Mouse (Mus musculus) heart, postnatal 10 days (tissue): ENCODE results near the gene Enkur. TPM values are rescaled to one million over a fixed set of nuclear protein-coding genes. Genes with fewer than 3 reads are reported as not detected.

Experiments used
- DNase-seq, 2 experiments: peaks; one replicate each; pipeline ENCODE4 v3.0.0; 2021
- intact Hi-C: fragments of 180-260 bp; cut with DNase I; formaldehyde crosslinking; loops from one replicate; pipeline ENCODE4 v1.15.1; 2025
- total RNA-seq, 2 experiments: library from RNA; stranded (reverse); gene quantifications; 2 replicates each; pipeline ENCODE4 v1.2.3; 2021

The Enkur gene
- total RNA-seq, 2 experiments from 2014 or later, result 5.8 to 6.2 TPM

DNA sequence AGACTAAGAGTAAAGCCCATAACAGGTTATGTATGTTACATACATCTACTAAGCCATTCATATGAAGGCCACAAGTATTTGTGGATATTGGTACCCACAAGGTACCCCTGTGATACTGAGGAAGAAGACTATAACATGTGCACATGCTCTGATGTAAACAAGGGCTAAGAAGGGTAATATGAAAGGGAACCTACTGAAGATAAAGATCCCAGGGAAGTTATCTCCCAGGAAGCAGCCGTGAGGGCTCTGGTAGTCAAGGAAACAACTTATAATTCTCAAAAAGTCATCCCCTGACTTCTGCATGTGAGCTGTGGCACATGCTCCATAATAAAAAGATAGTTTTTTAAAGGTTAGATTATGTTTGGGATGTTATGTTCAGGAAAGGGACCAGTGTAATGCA is 13.9 kb downstream of the Enkur start:
- no peak for DNase-seq
- intact Hi-C loops, result no loop called here

DNA sequence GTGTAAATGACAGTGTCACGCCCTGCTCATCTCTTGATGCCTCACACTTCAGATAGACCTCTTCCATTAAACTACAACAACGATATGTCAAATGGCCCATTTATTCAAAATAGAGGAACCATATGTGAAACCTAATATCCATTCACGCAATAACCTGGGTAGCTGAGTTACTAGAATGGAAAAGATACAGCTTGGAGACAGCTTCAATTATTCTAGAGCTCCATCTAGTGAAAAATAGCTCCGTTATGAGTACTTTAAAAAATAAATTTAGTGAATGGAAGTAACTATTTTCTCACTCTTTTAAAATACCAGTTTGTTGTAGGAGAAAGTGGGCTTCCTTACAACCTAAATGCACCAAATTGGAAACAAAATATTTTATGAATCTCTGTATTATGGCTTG is 16.6 kb downstream of the Enkur start:
- intact Hi-C loops, result loop anchor here (1.0 to 5.0 kb wide), 3 partner anchors 46 to 290 kb away; partner anchors contain the start of gene Arhgap21
- no peak for DNase-seq

DNA sequence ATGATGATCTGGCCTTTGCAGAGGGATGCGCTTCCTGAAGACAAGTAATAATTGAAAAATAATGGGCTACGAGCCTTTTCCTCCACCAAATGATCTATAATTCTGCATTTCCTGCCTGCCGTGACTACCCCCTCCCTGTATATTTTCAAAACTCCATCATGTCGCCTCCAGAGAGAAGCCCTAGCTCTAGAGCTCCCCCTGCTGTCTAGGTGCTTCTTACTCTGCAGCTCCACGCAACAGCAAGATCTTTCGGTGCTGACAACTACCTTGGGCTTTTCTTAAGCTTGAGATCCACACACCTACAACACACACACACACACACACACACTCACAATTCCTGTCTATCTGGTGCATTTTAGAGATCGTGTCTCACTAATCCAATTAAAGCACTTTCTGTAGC is 17.6 kb downstream of the Enkur start:
- peak; percentile 69 to 81 for DNase-seq
- intact Hi-C loops, result loop anchor here (5.0 kb wide), 1 partner anchor 45 kb away; no protein-coding TSS in a partner anchor

DNA sequence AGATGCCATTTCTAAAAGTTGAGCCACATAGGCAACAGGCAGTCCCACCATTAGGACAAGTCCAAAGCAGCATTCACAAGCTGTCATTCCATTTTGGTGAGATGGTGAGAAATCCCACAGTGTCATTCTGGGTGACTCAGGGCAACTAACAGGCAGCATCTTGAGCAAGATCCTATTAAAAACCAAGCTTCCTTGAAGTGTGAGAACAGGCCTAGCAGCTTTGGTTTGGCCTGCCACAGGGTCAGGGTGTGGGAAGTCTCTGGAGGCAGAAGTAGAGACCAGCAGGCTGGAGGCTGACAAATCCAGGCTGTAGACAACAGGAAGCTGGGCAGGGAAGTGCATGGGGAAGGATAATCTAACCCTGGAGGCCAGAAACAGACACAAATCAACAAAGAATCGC is 22.4 kb downstream of the Enkur start:
- DNase-seq, result peak; percentile 42 to 45
- intact Hi-C loops, result no loop called here

DNA sequence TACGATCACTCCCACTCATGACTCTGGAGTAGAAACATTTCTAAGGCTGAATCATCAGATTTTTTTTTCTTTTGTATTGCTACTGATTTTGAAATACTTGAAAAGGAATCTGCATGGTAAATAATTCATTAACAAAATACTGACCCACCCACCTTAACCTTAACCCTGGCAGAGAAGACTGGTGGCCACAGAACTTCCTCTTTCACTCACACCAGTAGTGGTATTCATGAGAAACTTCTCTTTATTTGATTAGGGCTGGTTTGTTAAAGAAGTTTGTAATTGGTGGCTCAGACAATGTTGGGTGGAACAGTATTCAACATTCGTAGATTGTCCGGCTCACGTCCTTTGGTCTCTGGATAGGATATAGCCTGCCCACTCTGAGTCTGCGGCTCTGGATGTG is 26.0 kb downstream of the Enkur start:
- no peak for DNase-seq
- intact Hi-C loops, result no loop called here

DNA sequence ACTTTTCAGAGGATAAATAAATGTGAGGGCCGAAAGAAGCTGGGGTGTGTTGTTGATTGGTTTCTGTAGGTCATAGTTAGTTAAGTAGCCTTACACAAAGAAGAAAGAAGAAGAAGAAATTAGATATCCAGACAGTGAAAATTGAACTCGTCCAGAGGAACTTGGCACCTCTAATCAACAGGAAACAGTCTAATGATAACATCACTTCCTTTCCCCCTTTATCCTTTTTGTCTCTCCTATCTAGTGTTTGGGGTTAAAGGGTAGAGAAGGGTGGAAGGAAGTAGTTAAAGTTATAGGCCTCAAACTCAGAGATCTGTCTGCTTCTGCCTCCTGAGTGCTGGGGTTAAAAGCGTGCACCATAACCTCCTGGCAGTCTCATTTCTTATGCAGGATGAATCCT is 32.4 kb downstream of the Enkur start:
- DNase-seq, result no peak
- intact Hi-C loops, result no loop called here

DNA sequence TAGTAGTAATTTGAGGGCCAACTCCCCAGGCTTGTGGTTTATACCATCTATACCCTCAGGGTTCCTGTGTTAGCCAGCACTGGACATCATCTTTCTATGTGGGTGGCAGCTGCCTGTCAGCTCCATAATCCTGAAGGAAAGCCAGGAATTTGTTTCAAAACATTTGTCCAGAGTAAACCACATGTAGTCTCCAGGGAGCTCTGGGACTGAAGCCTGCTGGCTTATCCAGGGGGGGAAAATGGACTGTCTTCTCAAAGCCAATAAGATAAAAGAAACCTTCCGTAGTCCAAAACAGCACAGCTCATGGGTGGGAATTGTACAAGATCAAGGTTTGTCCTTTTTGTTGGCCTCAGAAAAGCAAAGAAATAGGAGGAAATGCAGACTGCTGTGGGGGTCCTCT is 37.2 kb downstream of the Enkur start:
- DNase-seq, result peak; percentile 62 to 66
- intact Hi-C loops, result no loop called here

DNA sequence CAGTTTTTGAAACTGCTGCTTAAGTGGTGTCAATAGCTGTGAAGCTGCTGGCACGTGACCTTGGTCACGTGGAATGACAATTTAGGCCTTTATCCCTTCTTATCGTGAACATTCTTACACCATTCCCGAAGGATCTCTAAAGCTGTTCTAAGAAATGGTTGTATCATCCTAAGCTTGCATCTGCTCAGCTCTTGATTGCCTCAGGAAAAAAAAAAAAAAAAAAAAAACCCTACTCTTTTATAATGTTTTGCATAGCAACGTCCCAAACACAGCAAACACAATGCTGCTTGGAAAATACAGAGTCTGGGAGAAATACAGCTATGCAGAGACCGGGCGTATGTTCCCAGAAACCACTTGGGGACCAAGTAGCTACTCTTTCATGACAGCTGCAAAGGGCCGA is 40.9 kb downstream of the Enkur start:
- intact Hi-C loops, result no loop called here
- peak; percentile 56 to 57 for DNase-seq

DNA sequence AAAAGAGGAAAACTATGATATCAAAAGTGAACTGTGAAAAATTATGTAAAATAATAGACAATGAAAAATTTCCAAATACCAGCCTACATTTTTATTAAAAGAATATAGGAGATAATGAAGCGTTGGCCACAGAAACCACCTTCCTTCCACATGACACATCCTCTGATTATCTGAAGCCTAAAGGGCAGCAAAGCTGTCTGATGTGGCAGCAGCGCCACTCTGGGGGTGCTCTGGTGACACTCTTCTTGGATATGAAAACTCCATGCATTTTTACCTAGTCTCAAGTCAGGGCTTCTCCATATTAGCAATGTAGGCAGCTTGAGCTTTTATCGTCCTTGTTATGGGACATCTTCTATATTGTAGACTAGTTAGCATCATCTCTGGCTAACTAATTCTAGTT is 51.7 kb downstream of the Enkur start:
- DNase-seq, result no peak
- intact Hi-C loops, result no loop called here

DNA sequence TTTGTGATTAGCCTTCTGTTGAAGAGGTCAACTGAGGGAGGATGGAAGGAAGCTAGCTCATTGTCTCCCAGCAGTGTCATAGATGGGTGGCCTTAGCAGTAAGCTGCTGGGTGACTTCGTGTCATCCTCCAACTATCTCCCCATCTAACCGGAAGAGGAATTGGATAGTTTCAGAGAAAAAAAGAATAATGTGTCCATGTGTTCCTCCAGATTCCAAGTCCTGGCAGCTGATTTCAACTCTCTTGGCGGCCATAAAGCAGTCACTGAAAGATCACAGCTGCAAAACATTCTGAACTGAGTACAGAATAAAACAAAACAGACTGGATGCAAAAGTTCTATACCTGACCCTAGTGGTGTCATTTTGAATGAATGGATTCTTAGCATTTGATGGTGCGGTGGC is 58.0 kb downstream of the Enkur start:
- DNase-seq, result peak; percentile 39 to 45

DNA sequence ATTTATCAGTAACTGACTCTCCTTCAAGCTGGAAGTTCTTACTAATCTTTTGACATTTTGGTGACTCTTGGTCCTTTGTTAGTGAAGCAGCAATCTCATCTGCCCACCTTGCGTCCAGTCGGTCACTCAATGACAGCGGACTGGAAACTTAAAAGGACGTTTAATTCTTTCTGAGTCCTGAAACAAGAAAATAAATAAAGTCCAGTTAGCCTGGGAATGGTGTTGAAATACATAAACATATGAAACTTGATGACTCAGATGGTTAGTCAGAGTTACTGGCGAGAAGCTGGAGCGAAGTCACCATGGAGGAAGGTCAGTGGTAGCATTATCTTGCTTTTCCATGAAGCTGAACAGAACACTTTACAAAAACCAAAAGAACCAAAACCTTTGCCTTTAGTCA is 58.7 kb downstream of the Enkur start:
- DNase-seq, result no peak
- intact Hi-C loops, result no loop called here

More for the DNA sequence above, 58.0 kb downstream of the Enkur start:
- intact Hi-C loops, result no loop called here

DNA sequence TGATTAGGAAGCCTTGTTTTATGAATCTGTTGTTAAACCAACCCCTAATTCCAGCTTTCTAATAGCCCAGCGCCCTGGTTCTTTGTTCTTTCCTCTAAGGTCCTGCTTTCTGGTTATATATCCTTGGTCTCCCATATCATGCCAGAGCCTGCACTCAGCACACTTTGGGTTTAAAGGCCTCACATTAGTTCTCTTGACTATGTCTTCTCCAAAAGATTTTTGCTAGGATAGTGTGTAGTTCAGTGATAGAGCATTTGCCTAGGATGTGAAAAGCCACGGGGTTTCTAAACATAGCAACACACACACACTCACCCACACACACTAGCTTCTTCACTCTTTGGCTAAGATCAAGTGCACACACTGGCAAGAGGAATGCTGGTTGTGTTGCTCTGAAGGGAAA is 62.5 kb downstream of the Enkur start:
- DNase-seq, result peak; percentile 33 to 37
- intact Hi-C loops, result loop anchor here (5.0 kb wide), 2 partner anchors 45 to 175 kb away; partner anchors contain the start of gene Arhgap21

DNA sequence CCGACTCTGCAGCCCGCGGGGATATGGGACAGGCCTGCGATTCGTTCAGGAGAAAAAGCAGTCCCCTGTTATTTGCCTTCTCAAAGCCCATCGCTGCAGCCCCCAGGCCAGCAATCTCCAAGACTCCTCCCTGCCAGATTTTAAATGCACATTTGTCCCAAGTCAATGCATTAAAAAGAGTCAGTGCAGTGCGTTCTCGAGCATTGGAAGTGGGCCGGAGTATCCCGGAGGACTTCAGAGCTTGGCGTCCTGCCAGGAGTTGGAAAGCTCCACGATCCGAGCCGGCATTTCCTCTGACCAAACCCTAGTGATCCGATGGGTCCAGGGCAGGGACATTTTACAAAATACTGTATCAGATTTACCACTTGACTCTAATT is 63.0 kb downstream of the Enkur start:
- intact Hi-C loops, result loop anchor here (5.0 kb wide), 2 partner anchors 45 to 175 kb away; partner anchors contain the start of gene Arhgap21
- peak; percentile 84 to 88 for DNase-seq

DNA sequence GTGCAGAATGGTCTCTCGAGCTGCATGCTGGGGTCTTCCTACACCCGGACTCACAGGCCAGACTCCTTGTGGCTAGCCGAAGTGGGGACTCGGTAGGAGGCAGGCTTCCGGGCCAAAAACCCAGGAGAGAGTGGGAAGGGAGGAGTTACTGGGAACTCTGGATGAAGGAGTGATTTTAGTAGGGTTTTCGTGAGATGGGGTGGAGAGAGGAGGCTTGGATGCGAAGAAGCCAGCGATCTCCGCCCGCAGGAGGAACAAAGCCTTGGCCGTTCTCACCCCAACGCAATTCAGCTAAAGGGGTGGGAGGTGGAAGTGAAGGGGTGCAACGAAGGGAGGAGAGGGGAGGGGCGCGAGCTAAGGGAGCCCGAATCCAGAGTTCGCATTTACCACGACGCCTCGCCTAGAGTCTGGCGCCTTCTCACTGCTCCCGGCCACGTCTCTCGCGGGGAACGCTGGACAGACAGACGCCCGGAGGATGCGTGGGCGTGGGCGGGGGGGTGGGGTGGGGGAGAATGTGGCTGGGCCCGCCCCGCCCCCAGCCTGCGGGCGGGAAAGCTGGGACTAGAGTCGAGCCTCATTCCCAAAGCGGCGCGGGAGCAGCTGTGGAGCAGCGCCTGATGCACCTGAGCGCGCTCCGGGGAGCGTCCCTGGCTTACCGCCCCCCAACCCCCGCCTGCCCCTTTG is 63.5 kb downstream of the Enkur start:
- peak; percentile 71 to 73 for DNase-seq
- intact Hi-C loops, result loop anchor here (5.0 kb wide), 2 partner anchors 46 to 174 kb away; partner anchors contain the start of gene Arhgap21

DNA sequence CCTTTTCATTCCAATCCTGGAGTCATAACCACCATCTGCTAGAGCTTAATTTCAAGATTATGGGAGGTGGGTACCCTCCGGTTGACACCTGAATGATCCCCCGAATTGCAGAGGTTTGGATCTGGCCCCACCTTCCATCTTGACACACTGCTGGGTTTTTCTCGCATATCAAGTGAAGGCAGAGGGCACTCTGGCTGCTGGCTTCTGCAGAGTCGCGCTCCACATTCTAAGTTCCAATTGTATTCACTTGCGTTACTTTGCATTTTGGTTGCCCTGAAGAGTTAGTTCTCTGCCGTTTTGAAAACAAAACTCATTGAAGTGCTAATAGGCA is 64.0 kb downstream of the Enkur start:
- no peak for DNase-seq
- intact Hi-C loops, result loop anchor here (5.0 kb wide), 2 partner anchors 46 to 174 kb away; partner anchors contain the start of gene Arhgap21

Other genes with a start within 250 kb of the Enkur start
- gene Arhgap21, start 236.5 kb downstream of the Enkur start, total RNA-seq, result 100 to 1,000 TPM; 105 to 112 TPM
- gene Thnsl1, start 359 bp upstream of the Enkur start, total RNA-seq, result 1 to 10 TPM; 4.1 to 6.6 TPM
- under 1 TPM in 1 of 2 experiments, not detected in 1; 0.05 TPM for gene Gpr158, start 162.2 kb upstream of the Enkur start, total RNA-seq